Mouse (Mus musculus) c-Kit-positive CD71-positive TER-119-negative erythroid progenitor cells, embryonic 14.5 days (primary cell): ENCODE measurements around the gene Tmem178.

Experiments
- DNase-seq: peaks from one replicate; pipeline ENCODE4 v3.0.0-alpha.2; 2013; ENCODE audit warnings: low read depth

Gene Tmem178

DNA sequence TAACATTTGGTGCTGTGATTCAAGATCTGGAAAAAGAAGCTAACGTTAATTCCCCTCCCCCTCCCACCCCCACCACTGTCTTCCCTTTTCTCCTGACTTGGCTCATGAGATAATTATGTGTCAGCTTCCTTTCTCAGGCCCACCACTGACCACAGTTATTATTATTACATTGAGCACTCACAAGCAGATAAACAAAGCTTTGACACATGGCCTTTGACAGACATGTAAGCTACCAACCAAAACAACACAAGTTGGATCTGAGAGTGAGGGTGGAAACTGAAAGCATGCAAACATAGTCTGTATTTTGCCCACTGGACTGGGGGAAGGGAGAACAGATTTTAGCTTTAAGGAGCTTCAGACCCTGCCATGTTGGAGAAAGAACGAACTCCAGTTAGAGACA, 52.8 kb downstream of the Tmem178 start:
- no peak for DNase-seq

DNA sequence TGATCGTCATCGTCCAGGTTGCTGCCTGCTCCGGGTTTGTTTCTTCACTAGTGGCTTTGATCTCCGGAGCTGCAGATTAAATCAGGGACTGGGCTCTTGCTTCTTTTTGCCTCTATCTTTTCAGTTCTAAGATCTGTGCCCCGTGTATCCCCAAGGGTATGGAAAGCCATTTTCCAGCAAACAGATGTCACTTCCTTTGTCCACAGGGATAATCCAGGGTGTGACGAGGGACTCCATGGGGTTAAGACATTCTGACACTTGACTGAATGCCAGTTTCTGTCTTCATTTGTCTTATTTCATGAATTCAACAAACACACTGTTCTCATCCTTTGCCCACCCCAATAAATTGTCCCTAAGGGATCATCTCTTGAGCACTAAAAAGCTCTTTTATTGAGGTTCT, 54.5 kb downstream of the Tmem178 start:
- no peak for DNase-seq

DNA sequence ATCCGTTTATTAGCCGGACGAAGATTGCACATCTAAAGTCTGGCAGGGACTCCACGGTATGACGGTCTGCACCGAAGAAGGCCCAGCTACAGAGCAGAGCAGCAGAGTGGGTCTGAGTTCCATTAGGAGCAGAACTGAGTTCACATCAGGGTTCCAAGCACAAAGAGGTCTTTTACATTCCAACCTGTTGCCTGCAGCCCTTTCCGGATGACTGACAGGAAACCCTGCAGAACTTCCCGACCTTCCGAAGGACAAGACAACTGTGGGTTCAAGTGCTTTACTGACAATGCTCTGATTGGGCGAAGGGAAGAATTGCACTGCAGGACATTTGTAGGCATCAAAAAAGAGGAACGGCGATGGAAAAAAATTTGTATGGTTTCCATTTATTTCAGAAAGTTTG, 56.6 kb downstream of the Tmem178 start:
- DNase-seq: no peak

DNA sequence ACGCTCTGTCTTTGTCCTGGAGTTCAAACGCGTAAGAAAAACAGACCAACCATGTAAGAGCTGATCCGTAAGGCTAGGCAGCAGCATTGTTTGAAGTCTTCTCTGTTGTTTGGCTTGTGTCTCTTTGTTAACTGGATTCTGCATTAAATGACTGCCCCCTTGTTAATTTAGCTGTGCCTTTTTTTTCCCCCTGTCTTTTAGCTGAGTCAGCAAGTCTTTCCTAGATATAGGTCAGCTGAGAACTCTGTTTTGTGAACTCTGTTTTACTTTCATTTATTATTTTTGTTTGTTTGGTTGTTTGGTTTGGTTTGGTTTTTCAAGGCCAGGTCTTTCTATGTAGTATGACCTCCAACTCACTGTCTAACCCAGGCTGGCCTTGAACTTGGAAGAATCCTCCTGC, 57.2 kb downstream of the Tmem178 start:
- DNase-seq: no peak

DNA sequence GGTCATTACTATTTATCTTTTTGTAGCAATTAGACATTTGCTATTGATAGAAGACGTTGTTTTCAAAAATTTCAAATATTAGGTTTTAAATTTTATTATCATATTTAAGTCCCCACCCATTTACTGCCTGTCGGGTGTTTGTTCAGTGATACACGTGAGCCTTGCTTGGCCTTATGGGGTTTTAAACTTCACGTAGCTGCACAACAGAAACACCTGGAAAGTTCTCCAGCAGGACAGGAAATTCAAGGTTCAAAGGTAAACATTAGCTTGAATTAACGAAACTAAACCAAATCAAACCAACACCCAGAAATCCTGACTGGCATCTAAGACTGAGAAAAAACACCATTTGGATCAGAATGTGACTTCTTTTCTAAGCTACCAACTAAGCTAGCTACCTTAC, 57.7 kb downstream of the Tmem178 start:
- no peak for DNase-seq

DNA sequence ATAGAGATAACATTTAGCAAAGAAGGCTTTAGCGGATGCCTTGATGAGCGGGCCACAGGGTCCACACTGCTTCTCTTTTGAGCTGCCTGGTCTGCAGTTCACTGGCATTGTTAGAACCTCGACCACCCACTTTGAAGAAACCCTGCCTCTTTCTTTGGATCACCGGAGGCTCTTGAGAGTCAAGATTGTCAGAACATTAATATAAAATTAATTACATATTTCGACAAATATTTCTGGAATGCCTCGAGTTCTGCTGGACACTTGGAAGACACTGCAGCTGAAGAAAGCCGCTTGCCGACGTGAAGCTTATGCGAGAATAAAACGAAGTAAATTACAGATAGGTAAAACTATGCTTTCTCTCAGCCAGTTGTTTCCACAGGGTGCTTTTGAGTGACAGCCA, 60.0 kb downstream of the Tmem178 start:
- no peak for DNase-seq

DNA sequence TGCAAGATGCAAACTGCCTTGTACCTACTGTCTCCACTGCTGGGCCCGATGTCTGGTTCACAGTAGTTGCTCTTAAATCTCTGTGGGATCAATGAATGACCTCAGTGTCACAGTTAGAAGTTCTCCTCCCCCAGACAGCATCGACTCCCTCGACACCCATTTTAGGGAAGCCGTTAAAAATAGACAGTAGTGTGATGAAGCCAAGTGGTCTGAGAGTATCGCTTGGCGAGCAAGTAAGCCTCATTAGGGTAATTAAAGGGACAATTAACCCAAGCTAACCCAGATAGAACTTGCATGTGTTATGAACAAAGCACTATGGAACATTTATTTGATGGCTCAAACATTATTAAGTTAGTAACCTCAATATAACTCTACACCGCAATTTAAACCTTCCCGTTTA, 60.9 kb downstream of the Tmem178 start:
- DNase-seq: no peak

DNA sequence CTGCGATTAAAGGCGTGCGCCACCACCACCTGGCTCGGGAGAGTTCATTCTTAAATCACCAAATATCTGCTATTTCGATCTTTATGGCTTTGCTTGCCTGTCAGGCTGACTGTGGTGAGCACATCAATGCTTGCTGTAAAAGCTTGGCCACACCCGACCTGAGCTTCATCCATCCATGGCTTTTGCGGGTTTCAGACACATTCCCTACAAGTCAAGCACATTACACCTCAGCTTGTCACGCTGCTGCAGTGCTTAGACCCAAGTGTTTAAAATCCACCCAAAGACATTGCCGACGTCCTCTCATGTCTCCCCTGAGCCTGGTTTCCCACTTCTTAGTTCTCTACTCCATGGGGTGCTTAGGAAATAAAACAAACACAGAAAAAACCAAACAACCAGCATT, 64.7 kb downstream of the Tmem178 start:
- DNase-seq: no peak

DNA sequence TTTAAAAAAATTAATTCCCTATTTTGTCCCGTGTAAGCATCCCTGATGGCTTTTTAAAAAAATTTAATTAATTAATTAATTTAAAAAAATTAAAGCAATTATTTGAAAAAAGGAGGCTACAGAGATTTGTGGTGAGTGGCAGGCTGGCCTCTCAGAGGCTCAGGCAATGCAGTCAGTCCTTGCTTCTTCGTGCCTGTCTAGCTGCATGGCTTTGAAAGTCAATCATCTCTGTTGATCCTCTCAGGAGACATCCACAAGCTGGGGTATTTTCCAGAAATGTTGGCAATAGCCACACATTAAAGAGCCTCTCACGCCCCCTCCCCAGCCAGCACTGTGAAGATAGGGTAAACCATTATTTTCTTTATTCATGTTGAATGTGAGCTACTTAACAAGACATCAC, 65.8 kb downstream of the Tmem178 start:
- no peak for DNase-seq

DNA sequence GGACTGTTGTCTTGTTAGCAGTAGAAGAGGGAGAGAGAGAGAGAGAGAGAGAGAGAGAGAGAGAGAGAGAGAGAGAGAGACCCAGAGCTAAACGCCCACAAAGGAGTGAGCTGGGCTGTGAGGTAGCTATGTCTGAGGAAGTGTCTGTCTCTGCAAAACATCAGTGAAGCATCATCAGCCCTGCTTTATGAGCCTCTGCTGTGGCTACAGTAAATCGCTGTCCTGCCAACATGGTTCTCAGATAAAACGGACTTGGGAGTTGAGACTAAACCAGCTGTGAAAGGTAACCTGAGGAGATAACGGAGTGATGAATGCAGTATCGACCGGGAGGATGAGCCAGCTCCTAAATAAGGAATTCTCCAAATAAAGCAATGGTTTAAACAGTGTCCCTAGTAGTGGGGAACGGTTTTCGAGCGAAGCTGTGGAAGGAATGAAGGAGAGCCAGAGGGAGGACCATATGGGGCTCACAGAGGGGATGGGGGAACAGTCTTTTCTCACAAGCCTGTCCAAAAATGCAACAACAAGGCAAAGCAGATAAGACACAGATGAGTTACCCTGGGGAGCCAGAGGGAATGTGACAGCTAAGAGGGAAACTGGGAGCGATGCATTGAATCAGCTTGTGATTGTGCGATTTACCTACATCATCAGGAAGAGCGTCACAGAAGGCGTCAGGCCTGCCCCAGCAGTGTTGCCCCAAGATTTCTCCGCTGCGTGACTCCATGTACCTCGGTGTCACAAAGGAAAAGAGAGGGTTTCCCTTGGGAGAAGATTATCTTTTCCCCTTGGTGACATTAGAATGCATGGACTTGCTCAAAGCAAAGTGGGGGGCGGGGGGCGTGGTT, 66.6 kb downstream of the Tmem178 start:
- DNase-seq: no peak

DNA sequence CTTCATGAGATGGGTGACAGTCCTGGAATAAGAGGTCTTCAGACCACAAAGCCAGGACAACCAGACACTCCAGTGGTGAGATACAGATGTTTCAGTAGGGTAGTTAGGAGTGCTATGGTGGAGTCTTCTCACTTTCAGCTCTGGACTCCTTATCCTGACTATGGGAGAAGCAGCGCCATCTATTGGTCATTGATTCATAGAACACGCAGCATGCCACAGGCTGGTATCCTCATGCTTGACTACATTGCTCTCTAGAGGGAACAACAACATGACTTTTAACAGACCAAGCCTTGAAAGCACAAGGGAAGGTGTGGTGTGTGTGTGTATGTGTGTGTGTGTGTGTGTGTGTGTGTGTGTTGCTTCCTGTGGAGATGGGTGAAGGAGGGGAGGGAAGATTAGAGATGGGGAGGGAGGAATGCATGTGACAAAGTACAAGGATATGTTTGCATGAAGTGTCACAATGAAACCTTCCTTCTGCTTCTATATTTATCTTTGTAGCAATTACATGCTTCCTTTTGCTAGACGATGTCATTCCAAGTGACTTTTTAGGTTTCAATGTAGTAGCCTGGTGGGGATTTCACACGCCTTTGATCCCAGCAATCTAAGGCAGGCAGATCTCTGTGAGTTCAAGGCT, 71.5 kb downstream of the Tmem178 start:
- DNase-seq: peak; percentile 39

DNA sequence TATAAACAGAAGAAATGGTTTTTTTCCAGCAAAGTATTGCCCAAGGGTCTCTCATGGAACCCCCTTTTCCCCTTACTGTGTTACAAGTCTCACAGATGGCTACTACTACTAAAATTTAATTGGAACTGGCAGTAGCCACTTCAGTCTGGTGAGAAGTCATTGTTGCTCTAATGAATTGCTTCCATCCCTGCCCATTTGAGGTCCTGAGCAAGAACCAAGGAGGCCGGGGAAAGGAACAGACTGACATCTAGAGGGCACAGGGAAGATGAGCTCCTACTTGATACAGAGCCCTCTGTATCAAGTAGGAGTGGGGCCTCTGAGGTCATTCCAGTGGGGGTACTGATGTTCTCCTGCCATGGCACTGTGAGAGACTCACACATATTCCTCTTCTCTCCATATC, 72.7 kb downstream of the Tmem178 start:
- no peak for DNase-seq

DNA sequence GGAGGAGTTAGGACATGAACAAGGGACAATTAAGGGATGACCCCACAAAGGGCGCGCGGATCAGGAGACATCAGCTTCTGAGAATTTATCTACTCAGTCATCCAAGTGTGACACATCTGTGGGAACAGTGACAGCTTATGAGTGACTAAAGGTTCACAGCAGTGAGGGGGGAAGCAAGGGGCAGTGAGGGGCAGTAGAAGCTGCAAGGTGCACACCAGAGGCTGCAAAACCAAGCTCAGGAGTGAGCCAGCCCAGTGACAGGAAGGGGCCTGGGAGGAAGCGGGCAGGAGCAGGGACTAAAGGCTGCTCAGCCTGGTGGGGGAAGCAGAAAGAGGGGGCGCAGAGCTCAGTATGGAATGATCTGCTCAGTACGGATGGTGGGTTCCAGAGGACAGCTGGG, 82.9 kb downstream of the Tmem178 start:
- DNase-seq: no peak

DNA sequence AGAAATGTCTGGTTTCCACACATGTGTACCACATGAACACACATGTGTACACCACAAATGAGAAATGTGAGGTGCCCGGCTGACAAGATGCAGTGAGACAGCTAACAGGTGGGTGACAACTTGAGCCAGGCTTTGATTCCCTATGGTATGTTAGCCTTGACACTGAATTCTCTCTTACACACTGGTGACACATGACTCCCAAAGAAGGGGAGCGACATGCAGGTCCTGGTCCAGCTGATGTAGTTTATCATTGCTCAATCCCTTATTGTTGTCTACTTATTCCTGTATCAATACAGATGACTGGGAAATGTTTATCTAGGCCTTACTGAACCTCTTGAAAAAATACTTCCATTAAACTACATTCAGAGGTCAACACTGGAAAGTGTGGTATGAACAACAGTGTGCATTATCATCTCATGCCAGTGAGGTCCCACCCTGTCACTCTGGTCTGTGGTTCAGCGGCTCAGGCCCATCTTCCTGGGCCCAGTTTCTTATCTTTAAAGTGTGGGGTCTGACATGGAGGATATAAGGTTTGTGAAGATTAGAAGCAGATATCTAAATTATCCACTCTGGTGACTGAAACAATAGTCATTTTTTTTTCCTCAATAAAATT, 87.5 kb downstream of the Tmem178 start:
- DNase-seq: peak; percentile 56

DNA sequence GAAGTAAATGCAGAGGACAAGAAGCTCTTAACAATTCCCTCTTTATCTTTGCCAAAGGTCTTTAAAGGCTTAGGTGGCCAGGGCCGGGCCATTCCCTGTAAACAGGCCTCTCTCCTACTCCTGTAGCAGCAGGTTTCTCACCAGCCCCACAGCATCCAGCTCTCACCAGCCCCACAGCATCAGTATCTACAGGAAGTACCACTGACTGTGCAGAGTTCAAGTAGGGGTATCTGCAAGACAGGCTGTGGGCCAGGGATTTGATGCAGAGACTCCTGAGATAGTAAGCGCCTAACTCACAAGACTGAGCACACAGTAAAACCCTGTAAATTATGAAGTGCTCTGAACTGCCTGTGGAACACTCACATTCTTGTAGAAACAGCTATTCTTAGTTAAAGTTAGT, 88.5 kb downstream of the Tmem178 start:
- no peak for DNase-seq

DNA sequence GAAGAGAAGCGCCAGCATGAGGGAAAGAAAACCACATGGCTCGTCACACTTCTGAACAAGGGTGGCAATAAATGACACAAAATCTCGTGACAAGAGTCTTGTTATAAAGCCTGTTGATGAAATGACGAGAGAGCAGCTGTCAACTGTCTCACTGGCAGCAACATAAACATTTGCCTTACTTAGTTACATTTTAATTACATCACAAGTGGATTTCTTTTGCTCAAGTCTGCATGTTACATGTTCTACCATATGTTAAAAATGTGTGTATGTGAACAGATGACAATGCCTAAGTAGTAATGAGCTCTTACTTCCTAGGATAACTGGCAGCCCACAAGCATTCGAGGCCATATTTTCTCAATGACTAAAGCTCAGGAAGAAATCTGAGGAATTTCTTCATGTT, 90.9 kb downstream of the Tmem178 start:
- DNase-seq: no peak

DNA sequence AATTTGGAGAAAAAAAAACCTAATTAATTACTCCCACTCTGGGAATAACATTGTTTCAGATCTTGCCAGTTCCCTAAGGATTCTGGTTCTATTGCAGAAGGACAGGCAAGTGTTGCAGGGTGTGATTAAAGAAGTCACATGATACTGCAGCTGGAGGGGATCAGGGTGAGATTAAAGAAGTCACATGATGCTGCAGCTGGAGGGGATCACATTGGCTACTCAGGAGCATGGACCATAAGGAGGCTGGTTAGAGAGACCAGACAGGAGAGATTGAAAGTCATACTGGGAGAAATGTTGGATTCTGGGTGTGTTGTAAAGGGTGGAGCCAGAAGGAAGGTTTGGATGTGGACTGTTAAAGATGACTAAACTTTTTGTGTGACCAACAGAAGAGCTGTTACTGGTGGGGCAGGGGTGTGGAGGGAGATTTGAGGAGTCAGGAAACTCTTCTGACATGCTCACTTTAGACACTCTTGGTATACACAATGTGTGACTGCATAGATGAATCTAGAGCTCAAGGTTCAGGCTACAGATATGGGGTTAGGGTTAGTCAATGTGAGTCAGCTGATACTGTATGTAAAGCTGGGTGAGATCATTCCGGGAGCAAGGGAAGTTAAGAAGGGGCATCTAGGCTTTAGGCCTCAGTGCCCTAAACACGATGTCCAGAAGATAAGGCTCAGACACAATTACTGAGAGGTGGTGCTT, 94.4 kb downstream of the Tmem178 start:
- DNase-seq: no peak

DNA sequence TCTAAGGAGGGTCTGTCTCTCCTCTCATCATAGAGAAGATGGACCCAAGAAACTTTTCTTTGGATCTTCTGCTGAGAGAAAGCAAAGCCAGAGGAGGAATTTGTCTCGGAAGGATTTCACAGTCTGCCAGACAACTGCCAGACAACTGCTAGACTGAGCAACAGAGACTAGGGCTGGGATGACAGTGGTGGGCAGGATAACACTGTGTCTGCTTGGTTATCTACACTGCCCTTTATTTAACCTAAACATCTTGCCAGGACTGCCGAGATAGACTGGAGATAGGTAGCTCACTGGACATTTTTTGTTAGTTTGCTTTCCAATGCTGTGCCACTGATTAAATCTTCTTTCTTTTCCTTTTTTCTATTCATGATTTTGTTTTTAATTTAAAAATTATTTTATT, 97.2 kb downstream of the Tmem178 start:
- no peak for DNase-seq

DNA sequence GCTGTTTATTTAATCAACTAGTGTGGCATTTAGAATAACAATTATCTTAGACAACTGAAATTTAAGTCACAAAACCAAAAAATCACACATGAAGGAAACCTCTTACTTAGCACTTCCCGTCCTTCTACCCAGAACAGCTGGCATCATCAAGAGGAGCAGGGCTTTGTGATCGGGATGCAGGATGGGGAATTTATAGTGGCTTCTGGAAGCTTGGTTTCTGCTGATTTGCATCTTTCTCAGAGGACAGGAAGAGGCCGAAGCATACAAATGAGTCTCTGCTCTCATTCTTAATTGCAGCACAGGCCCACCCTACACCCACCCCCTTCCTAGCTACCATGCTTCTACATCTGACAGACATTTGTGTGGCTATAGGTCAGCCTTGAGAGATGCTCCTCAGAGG, 99.9 kb downstream of the Tmem178 start:
- DNase-seq: no peak

DNA sequence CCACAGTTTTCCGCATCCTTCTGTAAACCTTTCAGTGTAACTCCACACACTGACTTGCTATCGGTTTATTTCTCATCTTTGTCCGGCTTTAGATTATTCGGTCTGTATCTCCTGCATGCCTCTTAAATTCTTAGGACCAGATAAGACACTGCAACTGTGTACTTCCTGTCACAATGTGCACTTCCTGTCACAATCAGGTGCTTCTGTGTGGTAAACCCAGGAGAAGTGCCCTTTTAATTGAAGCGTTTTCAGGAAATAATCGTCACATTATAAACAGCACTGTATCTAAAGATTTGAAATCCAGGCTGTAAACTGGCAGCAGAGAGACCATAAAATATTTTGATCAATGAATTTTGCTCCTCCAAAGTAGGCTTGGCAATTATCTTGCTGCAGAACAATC, 100.7 kb downstream of the Tmem178 start:
- no peak for DNase-seq

DNA sequence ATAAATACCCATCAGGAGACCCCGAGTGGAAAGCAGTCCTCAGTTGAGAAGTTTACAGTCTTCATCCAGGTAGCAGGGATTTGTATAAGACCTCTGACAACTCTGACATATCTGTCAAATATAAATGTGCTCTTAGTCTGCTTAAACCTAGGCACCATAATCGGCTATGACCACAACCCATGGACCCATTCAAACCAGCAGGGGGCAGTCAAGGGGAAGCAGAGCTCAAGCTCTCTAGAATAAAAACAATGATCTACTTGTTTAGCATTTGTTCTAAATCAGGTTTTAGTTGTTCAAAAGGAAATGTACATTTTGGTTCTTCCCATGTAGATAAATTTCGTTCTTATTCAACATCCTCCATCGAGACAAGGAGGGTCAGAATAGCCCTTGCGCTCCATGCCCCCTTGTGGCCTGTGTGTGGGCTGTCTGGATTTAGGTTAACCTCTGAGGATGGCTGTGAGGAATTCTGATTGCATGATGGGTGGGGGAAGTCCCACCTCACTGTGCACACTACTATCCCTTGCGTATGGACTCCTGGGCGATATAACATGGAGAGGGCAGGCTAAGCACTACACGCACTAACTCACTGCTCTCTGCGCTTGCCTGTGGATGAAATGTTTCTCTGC, 101.2 kb downstream of the Tmem178 start:
- DNase-seq: no peak

DNA sequence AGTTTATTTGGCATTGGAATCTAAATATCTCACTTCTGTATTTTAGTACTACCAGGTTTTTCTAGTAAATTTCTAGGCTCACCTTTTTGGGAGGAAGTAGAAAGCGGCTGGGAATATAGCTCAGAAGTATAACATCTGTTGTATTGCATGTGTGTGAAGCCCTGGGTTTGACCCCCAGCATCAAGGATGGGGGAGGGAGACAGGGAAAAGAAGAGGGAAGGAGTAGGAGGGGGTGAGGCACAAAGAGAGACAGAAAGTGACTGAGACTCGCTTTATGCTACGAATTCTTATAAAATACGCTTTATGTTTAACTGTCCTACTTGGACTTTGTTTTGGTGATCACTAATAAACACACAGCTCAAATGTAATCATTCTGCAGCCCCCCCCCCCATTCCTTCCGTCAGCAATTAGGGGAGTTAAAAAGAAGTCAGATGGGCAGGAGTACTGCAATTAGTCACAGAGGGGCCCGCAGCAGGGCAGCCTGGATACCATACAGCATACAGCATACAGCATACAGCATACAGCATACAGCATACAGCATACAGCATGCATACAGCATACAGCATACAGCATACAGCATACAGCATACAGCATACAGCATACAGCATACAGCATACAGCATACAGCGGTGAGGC, 103.6 kb downstream of the Tmem178 start:
- no peak for DNase-seq
